Mouse (Mus musculus): ENCODE data around the gene Phlpp2.

Phlpp2 gene

DNA sequence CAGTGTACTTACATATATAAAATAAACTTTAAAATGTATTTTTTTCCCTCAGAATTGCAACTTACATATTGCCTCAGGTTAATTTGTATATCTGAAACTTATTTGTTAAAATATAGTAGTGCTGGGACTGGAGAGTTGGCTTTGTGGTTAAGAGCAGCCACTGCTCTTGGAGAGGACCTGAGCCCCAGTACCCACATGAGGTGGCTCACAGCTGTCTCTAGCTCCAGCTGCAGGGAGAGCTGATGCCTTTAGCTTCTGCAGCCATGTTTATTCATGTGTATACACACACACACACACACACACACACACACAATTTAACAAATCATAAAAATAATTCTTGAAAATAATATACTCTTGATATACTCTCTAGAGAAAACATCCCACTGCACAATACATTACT lies 34.0 kb downstream of the Phlpp2 start:
- no peak for DNase-seq (ENCODE audit: low spot score)

DNA sequence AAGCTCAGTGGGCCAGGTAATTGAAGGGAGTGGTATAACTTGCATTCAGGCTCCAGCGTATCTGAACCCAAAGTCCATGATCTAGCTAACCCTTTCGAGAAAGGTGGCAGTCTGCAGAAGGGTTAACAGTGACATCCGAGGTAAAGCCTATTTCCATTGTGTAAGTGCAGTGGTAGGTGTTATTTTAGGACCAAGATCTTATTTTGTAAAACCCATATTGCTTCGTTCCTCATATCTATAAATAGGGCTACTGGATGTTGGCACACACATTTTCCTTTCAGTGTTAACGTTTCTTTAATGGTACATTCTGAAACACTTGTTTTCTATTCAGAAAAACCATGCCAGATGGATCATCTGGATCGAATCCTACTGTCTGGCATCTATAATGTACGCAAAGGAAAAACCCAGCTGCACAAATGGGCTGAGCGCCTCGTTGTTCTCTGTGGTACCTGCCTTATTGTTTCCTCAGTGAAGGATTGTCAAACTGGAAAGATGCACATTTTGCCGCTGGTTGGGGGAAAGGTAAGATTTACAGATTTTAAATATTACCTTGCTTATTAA lies 35.6 kb downstream of the Phlpp2 start:
- DNase-seq (ENCODE audit: low spot score): no peak

DNA sequence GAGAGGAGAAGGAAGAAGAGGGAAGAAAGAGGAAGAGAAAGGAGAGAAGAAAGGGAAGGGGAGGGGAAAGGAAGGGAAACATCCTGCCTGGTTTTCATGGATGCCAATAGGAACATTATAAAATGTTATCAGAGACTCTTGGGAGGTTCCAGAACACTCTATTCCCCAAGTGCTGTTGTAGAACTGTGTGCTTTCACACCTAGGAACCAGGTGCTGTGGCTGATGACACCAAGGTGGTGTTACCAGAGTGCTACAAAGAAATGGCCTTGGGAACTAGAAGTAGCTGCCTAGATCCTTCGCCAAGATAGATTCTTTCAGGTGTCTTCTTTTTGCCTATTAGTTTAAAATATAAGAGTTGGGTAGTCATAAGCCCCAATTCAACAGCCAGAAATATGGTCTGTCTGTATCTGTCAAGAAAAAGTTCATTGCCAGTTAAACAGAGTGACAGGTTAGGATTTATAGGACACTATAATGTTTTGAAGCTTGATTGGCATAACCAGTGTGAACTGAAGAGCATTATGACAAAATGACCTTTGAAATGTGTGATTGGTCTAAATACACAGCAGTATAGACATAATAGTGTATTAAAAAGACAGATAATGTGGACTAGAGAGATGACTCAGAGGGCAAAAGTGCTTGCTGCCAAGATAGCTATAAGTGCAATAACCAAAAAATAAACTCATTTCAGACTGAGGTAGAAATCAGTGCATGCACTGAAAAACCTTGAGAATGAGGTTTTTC lies 36.8 kb downstream of the Phlpp2 start:
- DNase-seq (ENCODE audit: low spot score): no peak

DNA sequence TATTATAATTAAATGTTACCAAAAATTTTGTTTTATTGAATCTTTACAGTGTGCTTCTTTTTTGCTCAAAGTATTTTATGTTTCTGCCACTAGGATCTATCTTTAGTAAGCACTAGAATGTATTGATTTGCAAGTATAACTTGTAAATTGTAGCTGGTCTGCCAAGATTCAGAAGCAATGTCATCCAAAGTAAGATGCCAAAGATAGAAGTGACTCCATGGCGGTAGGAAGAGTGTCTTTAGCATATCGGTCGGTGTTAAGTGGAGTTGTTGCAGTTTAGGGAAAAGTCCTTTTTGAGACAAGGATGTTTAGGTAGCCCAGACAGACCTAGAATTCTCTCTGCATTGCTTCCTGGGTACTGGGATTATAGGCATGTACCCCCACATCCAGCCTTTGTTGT lies 38.6 kb downstream of the Phlpp2 start:
- DNase-seq (ENCODE audit: low spot score): no peak

DNA sequence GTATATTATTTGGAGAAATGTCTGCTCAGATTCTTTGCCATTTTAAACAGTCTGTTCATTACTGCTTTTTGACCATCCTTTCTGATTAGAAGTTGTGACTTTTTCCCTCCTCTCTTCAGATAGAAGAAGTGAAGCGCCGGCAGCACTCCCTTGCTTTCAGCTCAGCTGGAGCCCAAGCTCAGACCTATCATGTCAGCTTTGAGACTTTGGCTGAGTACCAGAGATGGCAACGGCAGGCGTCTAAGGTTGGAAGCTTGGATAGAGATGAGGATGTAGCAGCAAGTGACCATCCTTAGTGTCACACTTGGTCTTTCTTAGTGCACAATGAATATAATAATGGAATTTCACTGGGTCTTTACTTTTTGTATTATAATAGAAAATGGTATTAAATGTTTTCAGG lies 39.0 kb downstream of the Phlpp2 start:
- no peak for DNase-seq (ENCODE audit: low spot score)

DNA sequence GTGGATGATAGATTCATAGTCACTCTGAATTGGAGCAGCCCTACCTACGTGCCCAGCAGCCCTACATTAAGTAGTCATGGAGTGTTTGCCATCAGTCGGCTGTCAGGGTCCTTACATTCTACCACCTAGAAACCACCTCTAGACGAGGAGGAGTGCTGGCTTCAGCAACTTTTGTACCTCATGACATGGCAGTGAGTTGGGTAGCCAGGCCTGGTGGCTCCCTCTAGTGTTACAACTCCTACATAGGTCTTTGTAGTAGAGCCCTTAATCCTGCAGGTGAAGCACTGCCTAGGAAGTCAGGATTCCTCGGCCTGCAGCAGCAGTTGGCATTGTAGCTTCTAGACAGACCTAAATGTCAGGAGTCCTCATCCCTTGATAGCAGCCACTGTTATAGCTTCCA lies 48.9 kb downstream of the Phlpp2 start:
- peak; percentile 71 for DNase-seq (ENCODE audit: low spot score)

DNA sequence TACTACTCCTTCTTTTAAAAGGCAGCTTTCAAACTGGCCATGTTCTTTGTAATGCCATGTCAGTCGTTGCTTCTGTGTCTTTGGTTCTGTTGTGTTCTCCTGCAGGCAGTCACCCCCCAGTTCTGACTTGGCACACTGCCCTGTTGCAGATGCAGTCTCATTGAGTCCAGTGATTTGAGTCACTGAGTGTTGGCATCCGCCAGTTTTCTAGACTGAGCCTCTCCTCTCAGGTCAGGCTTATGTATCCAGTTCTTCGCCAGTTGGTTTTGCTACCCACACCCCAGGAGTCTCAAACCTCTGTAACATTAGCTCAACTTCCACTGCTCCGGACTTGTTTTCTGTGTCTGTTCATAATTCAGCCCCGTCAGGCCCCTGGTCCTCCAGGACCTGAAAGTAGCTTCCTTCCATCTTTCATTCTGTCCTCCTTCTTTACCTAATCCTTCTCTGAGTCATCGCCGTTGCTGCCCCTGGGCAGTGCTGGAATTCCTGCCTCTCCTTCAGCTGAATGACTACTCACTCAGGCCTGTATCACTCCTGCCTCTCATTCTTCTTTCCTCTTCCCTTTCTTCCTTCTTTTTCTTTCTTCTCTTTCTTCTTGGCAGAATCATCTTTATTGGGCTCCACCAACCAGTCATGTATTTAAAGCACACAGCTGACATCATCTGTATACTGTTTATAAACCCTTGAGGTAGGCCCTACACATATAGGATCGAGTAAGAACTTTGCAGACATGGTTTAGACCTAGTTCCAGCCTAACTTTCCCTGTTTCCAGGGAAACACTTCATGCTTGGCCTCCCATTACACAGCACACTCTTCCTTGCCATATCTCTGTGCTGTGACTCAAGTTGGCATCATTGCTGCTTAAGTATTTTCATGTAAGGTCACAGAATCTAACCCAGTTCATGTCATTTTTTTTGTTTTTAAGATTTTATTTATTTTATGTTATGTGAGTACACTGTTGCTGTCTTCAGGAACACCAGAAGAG lies 52.4 kb downstream of the Phlpp2 start:
- no peak for DNase-seq (ENCODE audit: low spot score)

DNA sequence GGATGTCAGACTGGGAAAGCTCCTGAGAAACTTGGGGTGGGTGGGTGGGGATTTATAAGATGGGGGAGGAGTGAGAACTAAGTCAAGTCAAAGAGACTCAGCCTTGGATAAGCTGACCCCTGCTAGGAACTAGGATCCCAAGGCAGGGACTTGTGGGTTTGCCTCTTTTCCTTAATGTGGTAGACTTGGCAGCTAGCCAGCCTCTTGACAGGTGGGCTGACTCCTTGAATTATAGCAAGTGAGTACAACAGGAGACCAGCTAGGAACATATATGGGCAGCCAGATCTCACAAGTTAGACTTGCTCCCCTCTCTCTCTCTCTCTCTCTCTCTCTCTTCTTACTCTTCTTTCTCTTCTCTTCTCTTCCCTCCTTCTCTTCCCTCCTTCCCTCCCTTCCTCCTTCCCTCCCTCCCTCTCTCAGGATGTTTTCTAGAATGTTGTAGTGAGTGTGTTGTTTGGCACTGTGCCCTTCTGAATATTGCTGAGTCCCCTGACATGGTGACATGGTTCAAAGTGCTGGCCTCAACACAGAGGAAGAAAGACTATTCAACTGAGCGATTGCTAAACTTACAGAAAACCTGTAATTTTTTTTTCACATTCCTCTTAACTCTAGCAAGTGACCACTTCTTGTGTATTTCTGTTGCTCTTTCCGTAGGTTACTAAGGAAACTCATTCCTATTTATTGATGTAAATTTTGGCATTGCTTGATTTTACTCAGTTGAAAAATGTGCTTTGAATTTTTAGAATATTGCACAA lies 73.4 kb downstream of the Phlpp2 start:
- DNase-seq (ENCODE audit: low spot score): no peak

DNA sequence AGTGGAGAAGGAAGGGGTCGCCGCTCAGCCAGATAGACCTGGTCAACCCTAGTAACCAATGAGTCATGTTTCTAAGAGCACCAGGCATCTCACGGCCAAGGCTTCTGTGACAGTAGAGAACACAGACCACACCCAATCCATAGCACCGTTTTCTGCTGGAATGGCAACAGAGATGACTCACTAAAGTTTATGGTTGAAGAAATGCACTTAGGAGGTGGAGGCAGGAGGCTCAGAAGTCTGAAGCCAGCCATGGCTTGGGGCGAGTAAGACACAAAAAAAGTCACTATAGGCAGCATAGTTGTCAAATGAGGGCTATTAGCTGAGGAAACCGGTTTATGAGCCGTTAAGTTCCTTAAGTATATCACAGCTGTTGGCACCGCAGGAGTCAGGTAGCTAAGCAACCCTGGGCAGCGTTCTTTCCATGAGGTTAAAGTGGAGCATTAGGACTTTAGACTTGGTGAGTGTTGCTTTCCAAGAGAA lies 76.9 kb downstream of the Phlpp2 start:
- no peak for DNase-seq (ENCODE audit: low spot score)

DNA sequence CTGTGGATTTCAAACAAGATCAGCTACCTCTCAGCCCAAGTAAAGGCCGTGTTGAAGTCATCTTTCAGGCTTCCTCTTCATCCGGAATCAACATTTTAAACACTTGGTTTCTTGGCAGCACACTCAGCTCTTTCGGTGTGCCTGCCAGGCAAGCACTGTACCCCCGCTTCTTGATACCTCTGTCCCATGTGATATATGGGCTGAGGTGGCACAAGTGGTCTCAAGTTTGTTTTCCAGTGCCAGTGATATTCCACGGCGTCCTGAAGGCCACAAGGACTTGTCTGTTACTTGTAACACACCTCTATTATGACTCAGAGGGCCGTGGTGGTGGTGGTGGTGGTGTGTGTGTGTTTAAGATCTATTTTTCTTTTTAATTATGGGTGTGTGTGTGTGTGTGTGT lies 77.4 kb downstream of the Phlpp2 start:
- no peak for DNase-seq (ENCODE audit: low spot score)

DNA sequence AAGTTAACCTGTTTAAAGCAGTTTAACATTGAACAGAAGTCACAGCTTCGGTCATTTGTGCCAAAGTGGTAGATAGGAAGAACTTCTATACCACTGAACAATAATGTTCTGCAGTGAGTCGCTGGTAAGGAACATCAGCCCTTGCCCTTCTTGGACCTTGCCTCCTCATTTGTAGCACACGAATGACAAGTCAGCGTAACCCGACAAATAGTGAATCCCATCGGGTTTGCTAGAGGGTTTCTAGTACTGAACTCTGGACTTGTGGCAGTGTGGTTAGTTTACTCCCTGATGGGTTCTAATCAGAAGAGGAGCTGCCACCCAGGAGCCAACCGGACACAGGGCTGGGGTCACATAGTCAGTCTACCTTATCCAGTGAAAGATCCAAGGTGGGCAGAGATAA lies 77.9 kb downstream of the Phlpp2 start:
- DNase-seq (ENCODE audit: low spot score): no peak

DNA sequence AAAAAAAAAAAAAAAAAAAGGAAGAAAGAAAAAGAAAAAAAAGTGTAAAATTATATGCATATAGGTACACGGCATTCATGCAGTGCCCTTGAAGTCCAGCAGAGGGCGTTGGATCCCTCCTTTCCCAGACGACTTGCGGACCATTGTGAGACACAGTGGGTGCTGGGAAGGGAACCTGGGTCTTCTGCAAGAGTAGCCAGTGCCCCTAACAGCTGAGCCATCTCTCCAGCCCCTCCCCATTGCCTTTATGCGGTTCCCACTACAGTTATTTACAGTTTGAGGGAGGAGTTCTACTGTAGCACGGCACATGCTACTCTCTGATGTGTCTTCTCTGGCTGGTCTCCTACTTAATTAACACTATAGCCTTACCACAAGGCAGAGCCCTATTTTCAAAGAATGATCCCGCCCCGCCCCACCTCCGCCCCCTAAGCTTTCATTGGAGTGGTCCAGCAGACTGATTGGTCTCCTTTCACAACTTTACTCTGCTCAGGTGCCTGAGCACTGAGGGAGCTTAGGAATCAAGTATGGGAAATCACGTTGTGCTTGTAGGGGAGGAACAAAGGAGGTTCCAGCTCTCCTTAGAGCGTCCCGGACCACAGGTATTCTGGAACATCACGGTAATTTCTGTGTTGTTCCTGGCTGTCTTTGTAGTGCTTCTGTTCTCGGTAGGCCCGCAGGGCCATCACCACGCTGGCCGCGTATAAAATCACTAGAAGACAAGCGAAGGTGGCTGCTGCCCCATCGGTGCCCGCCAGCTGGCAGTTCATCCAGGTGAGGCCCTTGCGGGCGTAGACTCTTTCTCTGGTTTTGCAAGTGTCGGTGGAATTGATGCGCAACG lies 79.3 kb downstream of the Phlpp2 start:
- peak; percentile 67 for DNase-seq (ENCODE audit: low spot score)

DNA sequence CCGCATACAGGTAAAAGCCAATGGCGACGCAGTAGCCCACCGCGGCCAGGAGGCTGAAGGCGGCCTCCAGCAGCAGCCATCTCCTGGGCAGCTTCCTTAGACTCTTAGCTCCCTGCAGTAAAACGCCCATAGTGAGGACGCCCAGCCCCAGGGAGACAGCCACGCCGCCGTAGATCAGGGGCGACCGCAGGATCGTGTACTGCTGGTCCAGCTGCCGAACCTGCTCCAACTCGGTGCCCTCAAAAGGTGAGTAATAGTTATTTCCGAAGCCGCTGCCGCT lies 79.9 kb downstream of the Phlpp2 start:
- no peak for DNase-seq (ENCODE audit: low spot score)

DNA sequence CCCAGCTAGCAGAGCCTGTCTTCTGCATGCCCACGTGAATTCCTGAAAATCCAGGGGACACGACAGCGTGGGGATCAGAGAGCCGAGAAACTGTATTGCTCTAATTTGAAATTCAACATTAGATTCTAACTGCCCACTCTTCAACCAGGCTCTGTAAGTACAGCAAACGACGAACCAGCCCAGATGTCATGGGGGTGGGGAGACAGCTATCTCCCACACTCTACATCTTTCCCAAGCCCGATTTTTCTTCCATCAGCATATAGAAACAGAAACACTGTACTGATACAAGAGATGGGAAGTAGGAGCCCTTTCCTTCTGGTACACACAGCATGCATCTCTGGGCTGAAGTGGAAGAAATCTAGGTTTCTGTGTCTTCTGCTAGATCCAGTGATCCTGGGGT lies 83.8 kb downstream of the Phlpp2 start:
- no peak for DNase-seq (ENCODE audit: low spot score)

DNA sequence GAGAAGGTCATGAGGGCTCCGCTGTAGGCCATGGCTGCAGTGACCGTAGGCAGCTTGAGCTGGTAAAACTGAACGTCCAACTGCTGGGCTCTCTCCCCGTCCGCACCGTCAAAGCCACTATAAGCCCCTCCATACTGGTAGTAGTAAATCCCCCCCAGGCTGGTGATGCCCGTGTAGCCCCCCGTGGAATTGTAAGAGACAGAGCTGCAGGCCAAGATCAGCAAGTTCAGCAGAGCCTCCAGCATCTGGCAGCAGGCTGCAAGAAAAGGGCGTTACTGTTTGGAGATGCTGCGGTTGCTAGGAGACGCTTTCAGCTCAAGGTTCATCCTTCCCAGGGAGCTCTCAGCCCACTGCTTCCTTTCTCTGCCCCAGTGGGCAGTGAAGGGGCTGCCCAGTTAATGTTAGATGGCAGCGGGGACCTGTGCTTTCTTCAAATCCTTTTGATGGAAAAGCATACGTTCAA lies 86.2 kb downstream of the Phlpp2 start:
- peak; percentile 68 for DNase-seq (ENCODE audit: low spot score)

DNA sequence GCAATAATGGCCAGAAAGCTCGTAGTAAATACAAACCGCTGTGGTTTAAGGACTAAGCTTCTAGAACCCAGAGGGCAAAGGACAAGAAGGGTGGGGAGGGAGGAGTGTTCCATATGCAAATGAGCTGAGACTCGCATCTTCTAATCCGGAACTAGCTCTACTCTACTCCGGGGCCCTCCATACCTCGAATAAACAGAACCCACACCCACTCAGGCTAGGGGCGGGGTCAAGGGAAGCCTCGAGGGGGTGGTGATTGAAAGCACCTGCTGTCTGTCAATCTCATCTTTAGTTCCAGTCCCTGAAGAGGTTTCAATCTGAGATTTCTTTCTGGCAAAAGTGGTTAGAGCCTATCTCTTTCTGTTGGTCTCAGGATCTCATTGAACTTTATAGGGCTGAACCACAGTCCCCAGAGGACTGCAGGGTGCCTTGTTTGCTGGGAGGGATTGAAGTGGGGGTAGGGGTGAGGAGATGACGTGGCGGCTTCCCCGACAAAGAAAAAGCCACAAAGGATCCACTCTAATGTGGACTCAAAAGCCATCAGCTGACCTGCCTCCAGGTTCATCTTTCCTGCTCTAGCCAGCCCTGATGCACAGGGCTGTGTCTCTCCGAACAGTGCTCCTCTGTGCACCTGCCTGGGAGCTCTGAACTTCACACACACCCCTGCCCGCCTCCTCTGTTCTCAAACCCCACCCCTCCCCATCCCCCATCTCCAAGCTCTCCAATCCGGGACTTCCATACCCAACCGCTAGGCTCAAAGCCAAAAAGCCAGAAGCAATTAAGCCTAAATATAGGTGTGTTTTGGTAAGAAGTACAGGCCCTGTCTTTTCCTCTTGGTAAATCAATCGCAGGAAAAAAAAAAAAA lies 89.1 kb downstream of the Phlpp2 start:
- DNase-seq (ENCODE audit: low spot score): peak; percentile 41

DNA sequence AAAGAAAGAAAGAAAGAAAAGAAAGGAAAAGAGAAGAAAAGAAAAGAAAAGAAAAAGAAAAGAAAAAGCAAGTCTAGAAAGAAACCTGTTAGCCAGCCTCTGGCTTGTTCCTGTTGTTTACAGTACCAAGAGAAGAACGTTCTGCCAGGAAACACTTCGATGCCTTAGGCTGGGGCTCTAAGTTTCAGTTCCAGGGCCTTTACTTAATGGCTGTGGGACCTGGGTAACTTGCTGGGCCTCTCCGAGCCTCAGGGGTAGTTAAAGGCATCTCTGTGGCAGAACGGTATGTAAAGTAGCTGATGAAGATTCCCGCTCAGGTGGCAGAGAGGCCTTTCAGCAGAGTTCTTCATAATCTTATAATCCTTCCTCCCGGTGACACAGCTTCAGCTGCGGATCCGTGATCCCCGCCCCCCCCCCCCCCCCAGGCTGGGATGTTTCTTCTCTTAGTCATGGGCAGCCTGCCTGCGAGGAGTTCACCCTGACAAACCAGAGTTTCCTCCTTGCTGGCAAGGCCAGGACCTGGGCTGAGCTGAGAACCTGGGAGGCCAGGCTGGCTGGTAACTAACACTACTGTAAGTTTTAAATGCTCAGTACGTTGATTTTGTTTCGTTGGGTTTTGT lies 89.8 kb downstream of the Phlpp2 start:
- DNase-seq (ENCODE audit: low spot score): no peak

DNA sequence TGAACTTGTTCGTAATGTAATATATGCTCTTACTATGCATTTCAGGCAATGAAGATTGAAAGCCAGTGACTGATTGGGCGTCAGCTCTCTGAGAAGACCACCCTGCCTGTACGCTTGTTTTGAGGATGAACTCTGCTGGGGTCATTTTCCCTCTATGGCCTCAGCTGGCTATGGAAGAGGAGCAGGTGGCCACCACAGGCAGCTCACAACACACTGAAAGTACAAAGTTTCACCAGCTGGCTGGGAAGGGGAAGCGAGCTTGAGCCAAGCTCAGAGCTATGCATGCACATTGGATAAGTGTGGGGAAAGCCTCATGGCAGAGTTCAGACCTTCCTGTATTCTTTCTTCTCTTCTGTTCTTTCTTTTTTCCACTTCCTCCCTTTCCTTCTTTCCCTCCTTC lies 90.8 kb downstream of the Phlpp2 start:
- no peak for DNase-seq (ENCODE audit: low spot score)

DNA sequence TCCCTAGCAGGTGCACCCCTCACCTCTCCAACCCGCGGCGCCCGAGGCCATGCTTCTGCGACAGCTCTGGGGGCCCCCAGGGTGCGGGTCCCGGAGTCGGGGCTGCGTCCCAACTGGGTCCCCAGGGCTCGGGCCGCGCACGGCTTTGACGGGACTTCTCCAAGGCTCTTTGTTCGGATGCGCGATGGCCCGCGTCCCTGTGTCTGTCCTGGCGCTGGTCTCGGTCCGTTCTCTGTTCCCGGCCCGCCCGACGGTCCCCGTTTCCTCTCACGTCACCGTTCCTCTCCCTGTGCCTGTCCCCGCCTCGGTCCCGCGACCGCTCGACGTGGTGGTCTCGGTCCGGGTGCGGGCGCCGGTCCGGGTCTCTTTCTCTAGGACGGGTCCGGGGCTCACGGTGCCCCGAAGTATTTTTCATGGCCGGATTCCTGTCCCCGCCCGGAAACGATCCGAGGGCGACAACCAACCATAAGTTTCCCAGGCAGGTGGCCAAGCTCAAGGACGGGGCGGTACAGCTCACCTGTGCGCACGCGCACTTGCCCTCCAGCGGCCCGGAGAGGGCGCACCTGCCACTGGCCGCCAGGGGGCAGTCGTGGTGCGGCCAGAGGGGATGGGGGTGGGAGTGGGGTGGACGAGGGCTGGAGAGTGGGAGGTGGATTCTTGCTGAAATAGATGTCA lies 93.5 kb downstream of the Phlpp2 start, which contains the start of gene Marveld3:
Gene Marveld3, minus strand, starts transcription at position 511 of the 675 bp plus-strand sequence.
- peak; percentile 51 for DNase-seq (ENCODE audit: low spot score)
